Mouse (Mus musculus): ENCODE data around the gene Tet3.

Gene Tet3

DNA sequence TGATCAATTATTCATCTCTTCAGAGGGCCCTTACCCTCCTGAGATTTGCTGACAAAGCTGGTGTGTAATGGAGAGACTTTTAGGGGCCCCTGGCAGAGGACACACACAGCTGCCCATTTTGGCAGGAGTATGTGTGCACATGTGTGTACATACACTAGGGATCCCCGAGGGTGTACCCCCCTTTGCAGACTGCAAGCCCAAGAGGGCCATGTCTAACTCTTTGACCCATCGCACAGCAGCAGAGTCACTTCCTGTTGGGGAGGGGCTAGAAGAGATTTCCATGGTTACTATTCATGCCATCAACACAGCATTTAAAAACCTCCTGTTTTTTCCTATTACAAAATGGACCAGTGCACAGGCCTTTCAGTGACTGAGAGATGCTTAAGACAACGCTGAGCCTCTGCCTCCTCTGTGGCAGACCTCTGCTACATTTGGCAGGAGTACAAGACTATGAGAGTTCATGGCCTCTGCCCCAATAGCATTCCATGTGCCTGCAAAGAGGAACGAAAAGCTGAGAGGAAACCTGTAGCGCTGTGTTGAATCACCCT, 46.0 kb downstream of the Tet3 start:
- peak; percentile 70 for DNase-seq

- DNase-seq: no peak
Observed at GRCm38 (mm10) chr6:83412362-83412853, 46.5 kb downstream of the Tet3 start.

DNA sequence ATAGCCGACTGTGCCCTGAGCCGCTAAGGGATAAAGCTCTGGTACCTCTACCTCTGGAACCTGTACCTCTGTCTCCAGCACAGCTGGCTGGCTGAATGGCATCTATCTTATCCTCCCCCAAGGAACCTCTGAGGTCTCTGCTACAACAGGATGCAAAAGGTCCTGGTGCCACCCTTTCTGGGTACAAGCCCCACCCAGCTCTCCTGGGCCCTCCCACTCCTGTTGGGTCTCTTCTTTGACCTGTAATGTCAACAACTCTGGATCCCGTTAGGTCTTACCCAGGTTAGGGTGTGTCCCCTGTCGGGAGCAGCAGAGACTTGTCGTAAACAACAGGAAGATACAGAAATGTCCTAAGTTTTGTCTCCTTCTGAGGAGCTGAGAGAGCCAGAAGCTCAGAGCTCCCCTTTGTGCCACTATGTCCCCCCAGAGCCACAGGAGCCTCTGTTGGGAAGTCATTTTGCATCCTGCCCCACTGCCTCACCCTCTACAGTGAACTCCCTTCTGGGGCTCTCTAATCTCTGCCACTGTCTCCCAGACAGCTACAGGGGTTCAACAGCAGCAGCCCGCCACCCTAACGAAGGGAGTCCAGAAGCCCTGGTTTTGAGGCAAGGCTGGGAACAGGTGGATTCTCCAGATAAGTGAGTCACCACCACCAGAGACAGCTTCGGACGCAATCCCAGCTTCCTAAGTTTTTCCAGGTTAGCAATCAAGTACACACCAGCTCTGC, 47.1 kb downstream of the Tet3 start:
- DNase-seq: no peak

- DNase-seq: no peak
Observed at GRCm38 (mm10) chr6:83410046-83410706, 48.7 kb downstream of the Tet3 start.

GRCm38 (mm10) chr6:83408510-83408909, 50.4 kb downstream of the Tet3 start:
- no peak for DNase-seq

DNA sequence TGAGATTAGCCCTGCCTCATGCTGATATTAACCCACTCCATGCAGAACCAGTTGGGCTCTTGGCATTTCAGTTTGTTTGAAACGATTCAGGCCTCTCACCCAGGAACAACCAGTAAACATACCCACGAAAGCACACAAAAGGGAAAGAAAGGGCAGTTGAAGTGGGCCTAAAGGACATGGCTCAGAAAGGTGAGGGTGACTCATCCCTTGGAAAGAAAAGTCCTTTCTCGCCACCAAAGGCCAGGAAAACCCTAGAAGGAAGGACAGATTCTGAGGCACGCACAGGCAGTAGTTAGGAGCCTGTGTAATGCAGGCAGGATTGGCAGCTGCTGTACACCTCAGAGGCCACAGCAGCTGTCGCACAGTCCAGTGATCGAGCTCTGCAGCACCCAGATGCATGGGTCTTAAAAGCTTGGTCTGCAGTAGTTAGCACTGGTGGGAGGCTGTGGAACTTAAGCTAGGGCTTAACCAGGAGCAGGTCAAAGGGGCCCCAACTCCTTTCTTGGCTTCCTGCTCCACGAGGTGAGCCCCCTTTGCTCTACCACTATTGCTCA, 53.3 kb downstream of the Tet3 start:
- no peak for DNase-seq

DNA sequence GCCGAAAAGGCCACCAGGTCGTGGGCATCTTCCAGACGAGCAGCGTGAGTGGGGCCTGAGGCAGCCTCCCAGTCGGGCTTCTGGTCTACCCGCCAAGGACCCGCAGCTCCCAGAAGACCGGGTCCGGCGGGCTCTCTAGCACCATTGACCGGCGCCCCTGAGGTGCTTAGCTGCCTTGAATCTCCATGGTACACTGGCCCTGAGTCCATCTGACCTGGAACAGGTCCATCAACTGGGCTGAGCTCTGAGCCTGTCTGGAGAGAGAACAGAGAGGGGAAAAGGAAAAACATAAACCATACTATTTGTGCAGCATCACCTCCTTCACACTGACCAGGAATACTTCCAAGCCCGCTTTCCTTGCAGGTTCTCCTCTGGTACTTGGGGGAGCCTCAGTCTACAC, 54.3 kb downstream of the Tet3 start:
- no peak for DNase-seq

GRCm38 (mm10) chr6:83403481-83403880, 55.4 kb downstream of the Tet3 start:
- no peak for DNase-seq

DNA sequence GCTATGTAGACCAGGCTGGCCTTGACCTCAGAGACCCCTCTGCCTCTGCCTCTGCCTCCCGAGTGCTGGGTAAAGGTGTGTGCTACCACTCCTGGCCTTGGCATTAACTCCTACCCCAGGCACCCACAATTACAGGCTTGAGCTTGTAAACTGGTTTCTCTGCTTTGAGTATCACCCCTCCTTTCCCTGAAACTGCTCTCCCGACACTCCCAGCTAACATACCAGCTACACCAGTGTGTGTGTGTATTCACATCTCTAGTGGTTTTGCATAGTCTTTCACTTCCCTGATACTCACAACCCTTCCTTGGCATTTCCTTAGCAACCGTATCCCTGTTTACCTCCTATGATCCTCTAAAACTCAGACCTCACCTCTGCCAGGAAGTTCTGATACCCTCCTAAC, 59.1 kb downstream of the Tet3 start:
- no peak for DNase-seq

GRCm38 (mm10) chr6:83397728-83398127, 61.2 kb downstream of the Tet3 start:
- DNase-seq: no peak

GRCm38 (mm10) chr6:83396711-83397110, 62.2 kb downstream of the Tet3 start:
- DNase-seq: no peak

DNA sequence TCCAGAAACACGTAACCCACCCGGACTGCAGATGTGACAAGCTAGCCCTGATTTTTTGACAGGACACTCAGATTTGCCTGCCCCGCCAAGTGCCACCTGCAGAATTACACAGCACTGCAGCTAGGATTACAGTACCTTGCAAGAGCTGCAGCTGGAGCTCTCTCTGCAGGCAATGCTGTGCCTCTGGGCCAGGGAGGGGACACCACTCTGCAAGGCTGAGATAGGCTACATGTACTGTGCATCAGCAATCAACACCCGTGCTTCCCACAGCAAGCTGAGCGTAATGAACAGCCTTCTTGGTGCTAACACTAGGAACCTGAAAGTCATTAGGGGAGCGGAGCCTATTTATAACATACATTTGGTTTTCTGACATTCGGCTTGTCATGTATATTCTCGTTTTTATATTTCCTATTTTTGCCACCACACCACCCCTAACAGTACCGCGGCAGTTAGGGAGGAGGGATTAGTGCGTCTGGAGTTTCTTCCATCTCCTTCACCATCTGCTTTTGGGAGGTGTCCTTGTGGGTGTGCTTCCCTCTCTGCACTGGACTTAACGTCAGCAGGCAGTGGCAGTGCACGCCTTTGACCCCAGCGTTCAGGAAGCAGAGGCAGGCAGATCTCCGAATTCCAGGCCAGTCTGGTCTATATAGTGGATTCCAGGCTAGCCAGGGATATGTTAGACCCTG, 63.2 kb downstream of the Tet3 start:
- no peak for DNase-seq

GRCm38 (mm10) chr6:83394122-83394521, 64.8 kb downstream of the Tet3 start:
- DNase-seq: no peak

- peak; percentile 32 for DNase-seq
Observed at GRCm38 (mm10) chr6:83392166-83392780, 66.6 kb downstream of the Tet3 start.

GRCm38 (mm10) chr6:83385569-83386090, 73.3 kb downstream of the Tet3 start:
- DNase-seq: no peak

DNA sequence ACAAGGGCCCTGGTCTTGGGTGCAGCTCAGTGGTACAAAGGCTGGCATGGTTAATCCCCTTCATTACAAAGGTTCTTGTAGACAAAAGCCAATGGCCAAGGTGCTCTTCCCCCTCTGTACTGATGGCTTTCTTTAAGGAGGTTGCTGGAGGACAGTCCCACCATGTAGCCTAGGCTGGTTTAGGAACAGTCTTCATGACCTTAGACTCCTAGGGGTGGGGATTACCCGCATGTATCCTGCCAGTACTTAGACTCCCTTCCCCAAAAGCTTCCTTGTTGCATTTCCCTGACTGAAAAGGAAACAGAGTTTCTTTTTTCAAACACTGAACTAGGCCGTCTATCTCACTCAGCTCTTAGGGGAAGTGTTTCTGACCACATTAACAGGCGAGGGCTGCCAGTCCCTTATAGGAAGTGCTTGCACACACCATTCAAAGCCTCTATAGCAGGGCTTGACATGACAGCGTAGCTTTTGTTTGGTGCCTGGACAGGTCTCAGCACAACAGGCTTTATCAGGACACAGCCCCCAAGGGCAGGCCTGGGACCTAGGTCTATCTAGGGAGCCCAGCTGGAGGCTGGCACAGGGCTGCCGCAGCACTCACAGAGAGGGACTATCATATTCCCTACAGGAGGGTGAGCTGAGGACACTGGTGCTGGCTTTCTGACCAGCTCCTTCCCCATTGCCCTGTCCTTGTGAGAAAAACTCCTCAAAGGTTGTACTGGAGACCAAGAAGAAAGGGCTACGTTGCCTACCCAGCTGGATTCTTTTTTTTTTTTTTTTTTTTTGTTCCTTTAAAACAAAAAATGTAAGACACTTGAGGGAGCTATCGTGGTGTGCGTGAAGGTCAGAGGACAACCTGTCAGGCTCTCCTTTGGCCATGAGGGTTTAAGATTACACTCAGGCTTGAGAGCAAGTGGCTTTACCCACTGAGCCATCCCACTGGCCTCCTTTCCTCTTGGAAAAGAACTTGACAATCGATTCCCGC, 77.1 kb downstream of the Tet3 start:
- DNase-seq: no peak

DNA sequence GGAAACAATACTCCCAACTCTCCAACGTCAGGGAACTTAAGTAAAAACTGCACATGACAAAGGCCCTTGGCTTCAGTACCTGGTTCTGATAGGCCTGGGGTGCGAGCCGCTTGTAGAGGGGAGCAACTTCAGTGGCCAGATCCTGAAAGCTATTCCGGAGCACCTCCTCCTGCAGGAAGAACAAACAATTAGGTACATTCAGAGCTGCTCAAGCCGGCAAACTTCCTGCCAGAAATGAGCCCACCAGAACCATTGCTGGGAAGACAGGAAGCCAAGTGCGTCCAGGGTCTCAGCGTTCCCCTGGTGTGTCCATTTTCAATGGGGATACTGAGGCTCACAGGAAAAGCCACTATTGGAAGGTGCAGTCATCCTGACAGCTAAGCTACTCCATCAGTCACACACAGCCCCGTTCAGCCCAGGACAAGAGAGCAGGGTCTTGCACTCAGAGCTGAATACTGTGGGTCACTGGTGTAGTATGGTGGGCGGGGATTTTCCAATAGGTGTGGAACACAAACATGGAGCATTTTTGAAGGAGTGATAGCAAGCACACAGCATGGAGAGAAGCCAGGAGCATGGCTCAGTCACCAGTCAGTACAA, 85.1 kb downstream of the Tet3 start:
- no peak for DNase-seq

GRCm38 (mm10) chr6:83371350-83371749, 87.5 kb downstream of the Tet3 start:
- no peak for DNase-seq

DNA sequence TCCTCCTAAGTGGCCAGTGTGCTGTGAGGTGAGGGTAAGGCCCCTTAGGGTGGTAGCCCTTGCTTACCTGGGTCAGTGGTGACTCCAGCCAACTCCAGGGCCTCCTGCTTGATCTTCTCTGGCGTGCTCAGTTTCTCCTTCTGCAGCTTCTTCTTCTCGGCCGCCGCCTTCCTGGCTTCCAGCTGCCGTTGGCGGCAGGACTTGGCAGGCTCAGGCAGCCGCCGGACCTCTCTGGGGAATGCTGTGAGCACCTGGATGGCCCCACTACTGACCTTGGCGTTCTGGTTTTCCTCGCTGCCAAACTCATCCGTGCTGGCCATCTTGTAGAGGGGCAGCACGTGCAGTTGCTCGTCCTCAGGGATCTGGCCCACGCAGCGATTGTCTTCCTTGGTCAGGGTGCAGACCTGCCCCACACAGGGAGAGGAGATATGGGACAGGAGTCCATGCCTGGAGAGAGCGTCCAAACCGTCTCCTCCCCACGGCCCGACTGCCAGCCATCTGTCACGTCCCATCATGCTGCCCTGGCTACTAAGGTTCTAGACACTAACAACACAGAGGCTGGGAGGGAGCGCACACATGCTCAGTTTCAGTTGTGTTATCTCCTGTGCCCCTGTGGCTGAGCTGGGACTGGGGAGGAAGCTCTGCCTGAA, 88.4 kb downstream of the Tet3 start:
- no peak for DNase-seq

- no peak for DNase-seq
Observed at GRCm38 (mm10) chr6:83363075-83363474, 95.8 kb downstream of the Tet3 start.
